Mouse (Mus musculus): ENCODE results near the gene Hist1h1t. TPM values are rescaled to one million over a fixed set of nuclear protein-coding genes. Genes with fewer than 3 reads are reported as not detected.

Hist1h1t gene
- polyA plus RNA-seq, 1 experiment from 2014 or later: not detected

DNA sequence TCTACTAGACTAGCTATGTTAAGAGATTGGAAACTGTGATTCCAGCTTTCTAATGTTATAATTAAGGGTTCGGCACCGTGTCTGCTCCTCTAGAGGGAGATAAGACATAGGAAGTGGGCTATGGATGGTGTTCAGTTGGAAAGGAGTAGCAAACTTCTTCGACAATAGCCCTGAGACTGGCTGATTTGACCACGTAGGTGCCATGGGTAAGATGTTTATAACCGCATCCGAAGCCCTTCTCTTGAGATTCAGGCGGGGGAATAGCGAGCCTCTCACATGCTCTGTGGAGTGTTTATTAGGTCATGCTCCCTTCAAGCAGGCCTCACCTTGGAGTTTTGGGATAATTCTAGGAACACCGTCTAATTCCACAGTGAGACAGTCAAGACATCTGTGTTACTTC, 658 bp upstream of the Hist1h1t start:
- H3K9me3 ChIP-seq (ENCODE audit: control insufficient read depth, low read depth, low read length): no peaks in the 10 kb centered on the region
- no peak for ATAC-seq (ENCODE audit: insufficient number of reproducible peaks, insufficient read depth, low FRiP score, low read depth)
- no peak overlapping the region for H3K4me3 ChIP-seq (ENCODE audit: low read depth, low read length)
- H3K4me2 ChIP-seq (replicated peaks; ENCODE audit: low read depth, low read length): no peak overlapping the region
- 93% methylated on average over 9 of the region's 9 CpGs for WGBS
- 0 out of 2 replicates have a peak, but pooled peaks cover 5% of the 10 kb centered on the region for H3K4me1 ChIP-seq (ENCODE audit: control insufficient read depth, insufficient read depth, low read length)
- H3K36me3 ChIP-seq (ENCODE audit: control insufficient read depth, insufficient read depth, low read length): no peaks in the 10 kb centered on the region
- no peak overlapping the region for H3K27ac ChIP-seq (ENCODE audit: low read length)
- no peak overlapping the region for H3K9ac ChIP-seq (replicated peaks; ENCODE audit: low read depth, low read length)
- no peaks in the 10 kb centered on the region for H3K27me3 ChIP-seq (ENCODE audit: control insufficient read depth, insufficient read depth, low read length)

DNA sequence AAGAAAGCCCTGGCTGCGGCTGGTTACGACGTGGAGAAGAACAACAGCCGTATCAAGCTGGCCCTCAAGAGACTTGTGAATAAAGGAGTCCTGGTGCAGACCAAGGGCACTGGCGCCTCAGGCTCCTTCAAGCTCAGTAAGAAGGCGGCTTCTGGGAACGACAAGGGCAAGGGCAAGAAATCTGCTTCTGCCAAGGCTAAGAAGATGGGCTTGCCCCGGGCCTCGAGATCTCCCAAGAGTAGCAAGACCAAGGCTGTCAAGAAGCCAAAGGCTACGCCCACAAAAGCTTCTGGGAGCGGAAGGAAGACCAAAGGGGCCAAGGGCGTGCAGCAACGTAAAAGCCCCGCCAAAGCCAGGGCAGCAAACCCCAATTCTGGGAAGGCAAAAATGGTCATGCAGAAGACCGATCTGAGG, 454 bp downstream of the Hist1h1t start:
- Histone ChIP-seq H3K27ac (ENCODE audit: low read length) (0 out of 2 replicates have a peak overlapping the region, but pooled peaks have one; percentile 10), H3K36me3 (ENCODE audit: control insufficient read depth, insufficient read depth, low read length) (no peaks in the 10 kb centered on the region), H3K4me2 (replicated peaks; ENCODE audit: low read depth, low read length) (no peak overlapping the region), H3K9ac (replicated peaks; ENCODE audit: low read depth, low read length) (no peak overlapping the region), H3K4me1 (ENCODE audit: control insufficient read depth, insufficient read depth, low read length) (peaks cover 8% of the 10 kb centered on the region; the same call in 1 of the 2 replicates), H3K4me3 (ENCODE audit: low read depth, low read length) (no peak overlapping the region), H3K9me3 (ENCODE audit: control insufficient read depth, low read depth, low read length) (no peaks in the 10 kb centered on the region), H3K27me3 (ENCODE audit: control insufficient read depth, insufficient read depth, low read length) (no peaks in the 10 kb centered on the region)
- WGBS: 69% methylated on average over 15 of the region's 15 CpGs
- no peak for ATAC-seq (ENCODE audit: insufficient number of reproducible peaks, insufficient read depth, low FRiP score, low read depth)

GRCm38 (mm10) chr13:23697491-23698299, 2.1 kb downstream of the Hist1h1t start:
- peaks cover 9% of the 10 kb centered on the region; the same call in 1 of the 2 replicates for H3K4me1 ChIP-seq (ENCODE audit: control insufficient read depth, insufficient read depth, low read length)
- peak overlapping the region; percentile 91 for H3K27ac ChIP-seq (ENCODE audit: low read length)
- H3K4me2 ChIP-seq (replicated peaks; ENCODE audit: low read depth, low read length): peak overlapping the region; percentile 56
- peak overlapping the region; percentile 26 for H3K9ac ChIP-seq (replicated peaks; ENCODE audit: low read depth, low read length)
- ATAC-seq (ENCODE audit: insufficient number of reproducible peaks, insufficient read depth, low FRiP score, low read depth): no peak; the same call in none of the 2 replicates
- peak overlapping the region; percentile 40 for H3K4me3 ChIP-seq (ENCODE audit: low read depth, low read length)
- under 1% methylated on average over 21 of the region's 32 CpGs for WGBS
- no peaks in the 10 kb centered on the region for H3K9me3 ChIP-seq (ENCODE audit: control insufficient read depth, low read depth, low read length)
- H3K36me3 ChIP-seq (ENCODE audit: control insufficient read depth, insufficient read depth, low read length): no peaks in the 10 kb centered on the region
- H3K27me3 ChIP-seq (ENCODE audit: control insufficient read depth, insufficient read depth, low read length): no peaks in the 10 kb centered on the region

DNA sequence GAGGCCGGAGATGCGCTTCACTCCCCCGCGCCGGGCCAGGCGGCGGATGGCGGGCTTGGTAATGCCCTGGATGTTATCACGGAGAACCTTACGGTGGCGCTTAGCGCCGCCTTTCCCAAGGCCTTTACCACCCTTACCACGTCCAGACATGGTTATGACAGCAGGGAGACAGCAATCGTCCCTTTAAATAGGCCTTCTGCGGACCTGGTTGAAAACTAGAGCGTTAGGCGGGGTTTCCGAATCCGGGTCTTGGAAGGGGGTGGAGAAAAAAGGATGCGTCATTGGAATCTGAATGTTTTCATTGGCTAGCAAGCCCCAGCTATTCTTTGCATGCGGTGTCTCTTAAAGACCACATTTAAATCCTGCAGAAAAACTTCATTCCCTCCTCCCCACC, 2.7 kb downstream of the Hist1h1t start, which contains the start of gene Hist1h4c:
Gene Hist1h4c, minus strand, starts transcription at position 155 of the 394 bp plus-strand sequence.
- Histone ChIP-seq H3K36me3 (ENCODE audit: control insufficient read depth, insufficient read depth, low read length) (no peaks in the 10 kb centered on the region), H3K9me3 (ENCODE audit: control insufficient read depth, low read depth, low read length) (no peaks in the 10 kb centered on the region), H3K4me3 (ENCODE audit: low read depth, low read length) (peak within 1 kb of the TSS; percentile 40), H3K9ac (replicated peaks; ENCODE audit: low read depth, low read length) (peak within 1 kb of the TSS; percentile 26), H3K27me3 (ENCODE audit: control insufficient read depth, insufficient read depth, low read length) (no peaks in the 10 kb centered on the region), H3K4me1 (ENCODE audit: control insufficient read depth, insufficient read depth, low read length) (peaks cover 9% of the 10 kb centered on the region; the same call in 1 of the 2 replicates), H3K4me2 (replicated peaks; ENCODE audit: low read depth, low read length) (peak within 1 kb of the TSS; percentile 56), H3K27ac (ENCODE audit: low read length) (peak within 1 kb of the TSS; percentile 91)
- ATAC-seq (ENCODE audit: insufficient number of reproducible peaks, insufficient read depth, low FRiP score, low read depth): peak; percentile 96
- WGBS: 0% methylated on average over 21 of the region's 22 CpGs

DNA sequence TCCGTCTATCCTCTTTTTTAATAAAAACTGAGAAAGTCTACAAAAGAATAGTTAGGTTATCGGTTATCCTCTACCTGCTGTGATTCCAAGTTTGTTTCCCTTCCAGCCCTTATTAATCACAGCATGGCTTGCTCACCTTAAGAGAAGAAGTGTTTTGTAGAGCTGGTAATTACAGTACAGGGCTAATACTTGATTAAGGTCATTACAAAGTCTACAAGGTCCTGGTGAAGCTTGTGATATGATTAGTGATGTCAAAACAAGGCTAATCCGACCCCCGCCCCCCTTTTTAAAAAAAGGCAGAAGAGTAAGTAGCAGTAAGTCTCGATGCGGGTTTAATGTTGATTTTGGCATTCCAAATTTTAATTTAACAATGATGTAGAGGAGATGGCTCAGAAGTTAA, 3.4 kb downstream of the Hist1h1t start:
- H3K4me2 ChIP-seq (replicated peaks; ENCODE audit: low read depth, low read length): peak overlapping the region; percentile 29; the same call in 1 of the 2 replicates
- H3K4me3 ChIP-seq (ENCODE audit: low read depth, low read length): no peak overlapping the region
- no peak for ATAC-seq (ENCODE audit: insufficient number of reproducible peaks, insufficient read depth, low FRiP score, low read depth)
- H3K36me3 ChIP-seq (ENCODE audit: control insufficient read depth, insufficient read depth, low read length): no peaks in the 10 kb centered on the region
- peaks cover 9% of the 10 kb centered on the region; the same call in 1 of the 2 replicates for H3K4me1 ChIP-seq (ENCODE audit: control insufficient read depth, insufficient read depth, low read length)
- 59% methylated on average over 6 of the region's 6 CpGs for WGBS
- H3K9me3 ChIP-seq (ENCODE audit: control insufficient read depth, low read depth, low read length): no peaks in the 10 kb centered on the region
- H3K27ac ChIP-seq (ENCODE audit: low read length): peak overlapping the region; percentile 76
- H3K9ac ChIP-seq (replicated peaks; ENCODE audit: low read depth, low read length): no peak overlapping the region
- H3K27me3 ChIP-seq (ENCODE audit: control insufficient read depth, insufficient read depth, low read length): no peaks in the 10 kb centered on the region

DNA sequence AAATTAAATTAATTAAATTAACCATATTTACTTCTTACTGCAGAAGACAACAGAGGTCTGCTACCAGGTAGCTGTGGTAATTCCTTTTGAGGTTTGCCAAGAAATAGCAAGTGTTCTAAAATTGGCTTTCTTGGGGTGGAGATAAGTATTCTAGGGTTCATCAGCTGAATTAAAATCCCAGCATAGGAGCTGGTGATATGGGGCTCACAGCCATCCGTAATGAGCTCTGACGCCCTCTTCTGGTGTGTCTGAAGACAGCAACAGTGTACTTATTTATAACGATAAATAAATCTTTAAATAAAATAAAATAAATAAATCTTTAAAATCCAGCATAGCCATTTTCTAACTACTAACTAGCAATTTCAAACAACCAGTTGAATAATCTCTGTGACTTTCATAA, 4.2 kb downstream of the Hist1h1t start:
- no peak overlapping the region for H3K4me3 ChIP-seq (ENCODE audit: low read depth, low read length)
- 65% methylated on average over 3 of the region's 3 CpGs for WGBS
- H3K9ac ChIP-seq (replicated peaks; ENCODE audit: low read depth, low read length): no peak overlapping the region
- peaks cover 9% of the 10 kb centered on the region; the same call in 1 of the 2 replicates for H3K4me1 ChIP-seq (ENCODE audit: control insufficient read depth, insufficient read depth, low read length)
- no peaks in the 10 kb centered on the region for H3K36me3 ChIP-seq (ENCODE audit: control insufficient read depth, insufficient read depth, low read length)
- no peaks in the 10 kb centered on the region for H3K27me3 ChIP-seq (ENCODE audit: control insufficient read depth, insufficient read depth, low read length)
- no peaks in the 10 kb centered on the region for H3K9me3 ChIP-seq (ENCODE audit: control insufficient read depth, low read depth, low read length)
- no peak overlapping the region for H3K4me2 ChIP-seq (replicated peaks; ENCODE audit: low read depth, low read length)
- ATAC-seq (ENCODE audit: insufficient number of reproducible peaks, insufficient read depth, low FRiP score, low read depth): no peak
- H3K27ac ChIP-seq (ENCODE audit: low read length): no peak overlapping the region

DNA sequence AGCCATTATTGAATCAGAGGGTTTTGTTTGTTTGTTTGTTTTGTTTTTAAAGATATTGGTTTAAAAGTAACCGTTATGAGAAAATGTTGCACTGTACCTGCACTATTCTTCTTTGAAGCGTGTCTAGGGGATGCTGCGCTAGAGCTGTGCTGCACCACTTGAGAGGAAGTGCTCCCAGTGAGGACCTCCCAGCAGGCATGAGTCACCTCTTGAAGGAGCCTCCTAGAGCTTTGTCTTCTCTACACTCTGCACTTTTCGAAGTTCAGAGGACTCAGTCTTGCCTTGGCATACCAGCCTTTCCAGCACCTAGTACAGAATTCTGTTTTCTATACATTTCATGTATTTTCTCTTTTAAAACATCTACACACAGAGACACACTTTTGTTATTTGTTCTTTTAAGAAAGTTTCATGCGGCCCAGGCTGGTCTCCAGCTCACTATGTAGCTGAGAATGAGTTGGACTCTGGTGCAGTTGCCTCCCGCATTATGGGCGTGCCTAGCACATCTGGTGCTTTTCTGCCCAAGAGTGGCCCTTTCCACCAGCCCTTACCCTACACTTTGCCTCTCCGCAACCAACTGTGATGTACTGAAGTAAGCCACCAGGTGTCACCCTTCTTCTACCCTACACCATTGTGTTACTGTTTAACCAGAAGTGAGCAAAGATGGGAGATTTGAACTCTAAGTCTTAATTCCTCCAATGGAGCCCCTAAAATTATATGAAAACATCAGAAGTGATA, 5.3 kb downstream of the Hist1h1t start:
- peak; percentile 39; the same call in 1 of the 2 replicates for ATAC-seq (ENCODE audit: insufficient number of reproducible peaks, insufficient read depth, low FRiP score, low read depth)
- Histone ChIP-seq H3K9ac (replicated peaks; ENCODE audit: low read depth, low read length) (no peak overlapping the region), H3K27me3 (ENCODE audit: control insufficient read depth, insufficient read depth, low read length) (no peaks in the 10 kb centered on the region), H3K4me2 (replicated peaks; ENCODE audit: low read depth, low read length) (no peak overlapping the region), H3K9me3 (ENCODE audit: control insufficient read depth, low read depth, low read length) (no peaks in the 10 kb centered on the region), H3K4me1 (ENCODE audit: control insufficient read depth, insufficient read depth, low read length) (peaks cover 9% of the 10 kb centered on the region; the same call in 1 of the 2 replicates), H3K4me3 (ENCODE audit: low read depth, low read length) (no peak overlapping the region), H3K36me3 (ENCODE audit: control insufficient read depth, insufficient read depth, low read length) (no peaks in the 10 kb centered on the region), H3K27ac (ENCODE audit: low read length) (no peak overlapping the region)
- WGBS: 27% methylated on average over 8 of the region's 8 CpGs

GRCm38 (mm10) chr13:23702220-23702619, 6.6 kb downstream of the Hist1h1t start:
- Histone ChIP-seq H3K4me1 (ENCODE audit: control insufficient read depth, insufficient read depth, low read length) (peaks cover 9% of the 10 kb centered on the region; the same call in 1 of the 2 replicates), H3K27ac (ENCODE audit: low read length) (no peak overlapping the region), H3K9me3 (ENCODE audit: control insufficient read depth, low read depth, low read length) (no peaks in the 10 kb centered on the region), H3K36me3 (ENCODE audit: control insufficient read depth, insufficient read depth, low read length) (no peaks in the 10 kb centered on the region), H3K9ac (replicated peaks; ENCODE audit: low read depth, low read length) (no peak overlapping the region), H3K27me3 (ENCODE audit: control insufficient read depth, insufficient read depth, low read length) (no peaks in the 10 kb centered on the region), H3K4me3 (ENCODE audit: low read depth, low read length) (no peak overlapping the region), H3K4me2 (replicated peaks; ENCODE audit: low read depth, low read length) (no peak overlapping the region)
- 80% methylated on average over 4 of the region's 4 CpGs for WGBS
- ATAC-seq (ENCODE audit: insufficient number of reproducible peaks, insufficient read depth, low FRiP score, low read depth): no peak

All from stomach, embryonic 14.5 days (tissue).